Mouse (Mus musculus): Measurements from ENCODE around the gene Noxa1. TPM values are rescaled to one million over a fixed set of nuclear protein-coding genes. Genes with fewer than 3 reads are reported as not detected.

Noxa1 gene
- total and polyA plus RNA-seq, 3 experiments: 5.0 to 6.4 (median 6.3) TPM

DNA sequence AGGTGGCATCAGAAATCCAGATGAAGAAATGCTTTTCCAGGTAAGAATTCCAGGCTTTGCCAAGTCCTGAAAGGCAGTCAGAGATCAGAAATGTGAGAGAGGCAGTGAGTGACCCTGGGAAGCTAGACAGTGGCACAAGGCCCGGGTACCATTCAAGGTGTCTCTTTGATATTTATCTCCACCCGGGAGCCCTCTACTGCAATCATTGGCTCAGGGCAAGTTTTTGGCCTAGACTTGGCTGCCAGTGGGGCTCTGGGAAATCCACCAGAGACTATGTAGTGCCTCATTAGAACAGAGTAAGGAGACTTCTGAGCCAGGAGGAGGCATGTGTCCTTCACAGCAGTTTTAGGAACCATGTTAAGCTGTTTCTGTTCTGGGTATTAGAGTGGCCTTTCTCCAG lies 27.7 kb upstream of the Noxa1 start:
- Histone ChIP-seq H3K9ac (ENCODE audit: insufficient read depth, low read depth) (no peak overlapping the region), H3K27me3 (replicated peaks) (no peaks in the 10 kb centered on the region), H3K27ac (ENCODE audit: insufficient read depth, low read depth) (no peak overlapping the region), H3K9me3 (replicated peaks; ENCODE audit: low read length) (no peaks in the 10 kb centered on the region), H3K36me3 (replicated peaks in 1 of 2; ENCODE audit: control insufficient read depth in 1 of 2, insufficient read depth in 1 of 2, low read length in 1 of 2) (no peaks in the 10 kb centered on the region), H3K4me1 (ENCODE audit: control insufficient read depth in 1 of 2, insufficient read depth in 2 of 2) (peaks cover 3 to 40% of the 10 kb centered on the region in 2 experiments), H3K4me3 (replicated peaks in 1 of 3; ENCODE audit: low read depth in 2 of 3, low read length in 2 of 3, poor library complexity in 1 of 3) (no peak overlapping the region), H3K79me2 (replicated peaks; ENCODE audit: control insufficient read depth, extremely low read depth, insufficient read depth, poor library complexity, severe bottlenecking) (no peaks in the 10 kb centered on the region), H3K4me2 (ENCODE audit: insufficient read depth, low read depth, poor library complexity, severe bottlenecking) (no peak overlapping the region)
- in situ Hi-C loops (cut with MboI; ENCODE audit: low pct_ligation_motif_present, low pct_unique_long_range_greater_than_20kb, low sequenced_read_pairs): no loop called here
- dilution Hi-C loops (cut with MboI; ENCODE audit: extremely low pct_ligation_motif_present, extremely low pct_unique_long_range_greater_than_20kb, low sequenced_read_pairs): no loop called here
- DNase-seq (ENCODE audit: extremely low read depth): no peak
- TF ChIP-seq ZNF384 (IDR thresholded peaks at IDR 0.05; ENCODE audit: low read depth, low read length) (no peak), POLR2AphosphoS2 (IDR thresholded peaks at IDR 0.05; ENCODE audit: low read depth, low read length) (no peak), SMC3 (IDR thresholded peaks at IDR 0.05; ENCODE audit: low read depth, low read length) (no peak), BHLHE40 (IDR thresholded peaks at IDR 0.05; ENCODE audit: low read depth, low read length) (no peak), EP300 (IDR thresholded peaks at IDR 0.05; ENCODE audit: low read length) (no peak), JUN (IDR thresholded peaks at IDR 0.05; ENCODE audit: insufficient read depth, low read depth, low read length) (no peak), NRF1 (IDR thresholded peaks at IDR 0.05; ENCODE audit: low read depth, low read length) (no peak), UBTF (IDR thresholded peaks at IDR 0.05; ENCODE audit: low read depth, low read length) (no peak), CHD1 (IDR thresholded peaks at IDR 0.05; ENCODE audit: low read depth, low read length) (no peak), MAX (IDR thresholded peaks at IDR 0.05; ENCODE audit: low read length) (no peak), E2F4 (IDR thresholded peaks at IDR 0.05; ENCODE audit: insufficient replicate concordance, low read depth, low read length) (no peak), HCFC1 (IDR thresholded peaks at IDR 0.05; ENCODE audit: low read depth, low read length) (no peak), MXI1 (IDR thresholded peaks at IDR 0.05; ENCODE audit: low read depth, low read length) (no peak), MEF2A (IDR thresholded peaks at IDR 0.05; ENCODE audit: borderline replicate concordance, low read depth, low read length) (no peak), MAFK (IDR thresholded peaks at IDR 0.05; ENCODE audit: insufficient replicate concordance, low read length) (no peak), ZMIZ1 (IDR thresholded peaks at IDR 0.05; ENCODE audit: low read depth, low read length) (no peak)

DNA sequence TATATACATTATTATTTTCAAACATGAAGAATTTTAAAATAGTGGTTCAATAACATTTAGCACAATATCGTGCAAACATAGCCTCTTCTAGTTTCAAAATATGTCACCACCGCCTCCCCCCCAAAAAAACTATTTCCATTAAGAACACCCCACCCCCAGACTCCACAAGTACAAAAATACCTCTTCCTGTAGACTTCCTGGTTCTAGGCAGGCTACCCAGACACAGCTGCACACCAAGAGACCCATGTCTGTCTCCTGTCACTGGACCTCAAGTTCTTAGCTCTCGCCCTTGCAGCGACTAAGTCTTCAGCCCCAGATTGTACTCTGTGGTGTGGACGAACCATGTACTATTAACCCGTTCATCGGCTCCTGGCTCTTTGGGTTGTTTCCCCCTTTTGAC lies 26.0 kb upstream of the Noxa1 start:
- Histone ChIP-seq H3K79me2 (replicated peaks; ENCODE audit: control insufficient read depth, extremely low read depth, insufficient read depth, poor library complexity, severe bottlenecking) (no peaks in the 10 kb centered on the region), H3K9me3 (replicated peaks; ENCODE audit: low read length) (no peaks in the 10 kb centered on the region), H3K9ac (ENCODE audit: insufficient read depth, low read depth) (0 out of 2 replicates have a peak overlapping the region, but pooled peaks have one; percentile 14), H3K36me3 (replicated peaks in 1 of 2; ENCODE audit: control insufficient read depth in 1 of 2, insufficient read depth in 1 of 2, low read length in 1 of 2) (no peaks in the 10 kb centered on the region), H3K4me3 (replicated peaks in 1 of 3; ENCODE audit: low read depth in 2 of 3, low read length in 2 of 3, poor library complexity in 1 of 3) (no peak overlapping the region), H3K27ac (ENCODE audit: insufficient read depth, low read depth) (no peak overlapping the region), H3K4me2 (ENCODE audit: insufficient read depth, low read depth, poor library complexity, severe bottlenecking) (no peak overlapping the region), H3K27me3 (replicated peaks) (no peaks in the 10 kb centered on the region), H3K4me1 (ENCODE audit: control insufficient read depth in 1 of 2, insufficient read depth in 2 of 2) (peaks cover 7 to 42% of the 10 kb centered on the region in 2 experiments)
- dilution Hi-C loops (cut with MboI; ENCODE audit: extremely low pct_ligation_motif_present, extremely low pct_unique_long_range_greater_than_20kb, low sequenced_read_pairs): no loop called here
- peak; percentile 60 for DNase-seq (ENCODE audit: extremely low read depth)
- in situ Hi-C loops (cut with MboI; ENCODE audit: low pct_ligation_motif_present, low pct_unique_long_range_greater_than_20kb, low sequenced_read_pairs): no loop called here
- TF ChIP-seq USF2 (conservative IDR thresholded peaks at IDR 0.05; ENCODE audit: low read depth, low read length) (no peak), MAFK (IDR thresholded peaks at IDR 0.05; ENCODE audit: insufficient replicate concordance, low read length) (no peak), MAX (IDR thresholded peaks at IDR 0.05; ENCODE audit: low read length) (no peak), CHD1 (IDR thresholded peaks at IDR 0.05; ENCODE audit: low read depth, low read length) (no peak), EP300 (IDR thresholded peaks at IDR 0.05; ENCODE audit: low read length) (peak; percentile 73; the same call in 1 of the 2 replicates), ZC3H11A (IDR thresholded peaks at IDR 0.05; ENCODE audit: low read depth, low read length) (no peak), TBP (conservative IDR thresholded peaks at IDR 0.05; ENCODE audit: low read depth, low read length) (no peak), BHLHE40 (IDR thresholded peaks at IDR 0.05; ENCODE audit: low read depth, low read length) (no peak; the same call in 1 of the 2 replicates), TCF12 (IDR thresholded peaks at IDR 0.05; ENCODE audit: low read depth, low read length) (peak; percentile 27; the same call in 1 of the 2 replicates), RCOR1 (conservative IDR thresholded peaks at IDR 0.05; ENCODE audit: low read depth, low read length) (no peak), SMC3 (IDR thresholded peaks at IDR 0.05; ENCODE audit: low read depth, low read length) (no peak), JUND (conservative IDR thresholded peaks at IDR 0.05; ENCODE audit: low read depth, low read length) (0 out of 2 replicates have a peak, but pooled peaks have one; percentile 47), NELFE (IDR thresholded peaks at IDR 0.05; ENCODE audit: low read depth, low read length) (no peak), NRF1 (IDR thresholded peaks at IDR 0.05; ENCODE audit: low read depth, low read length) (no peak), CHD2 (IDR thresholded peaks at IDR 0.05; ENCODE audit: low read length) (peak; percentile 59), E2F4 (IDR thresholded peaks at IDR 0.05; ENCODE audit: insufficient replicate concordance, low read depth, low read length) (no peak), KAT2A (IDR thresholded peaks at IDR 0.05; ENCODE audit: insufficient replicate concordance, low read length) (no peak), ZMIZ1 (IDR thresholded peaks at IDR 0.05; ENCODE audit: low read depth, low read length) (no peak), POLR2A (IDR thresholded peaks at IDR 0.05; ENCODE audit: low read depth, low read length) (0 out of 2 replicates have a peak, but pooled peaks have one; percentile 30), POLR2AphosphoS2 (IDR thresholded peaks at IDR 0.05; ENCODE audit: low read depth, low read length) (no peak), JUN (IDR thresholded peaks at IDR 0.05; ENCODE audit: insufficient read depth, low read depth, low read length) (peak; percentile 24; the same call in 1 of the 2 replicates), ELF1 (IDR thresholded peaks at IDR 0.05; ENCODE audit: low read depth, low read length) (peak; percentile 76), SIN3A (IDR thresholded peaks at IDR 0.05; ENCODE audit: low read length) (no peak; the same call in 1 of the 2 replicates), RAD21 (IDR thresholded peaks at IDR 0.05; ENCODE audit: low read depth, low read length) (no peak), ZKSCAN1 (IDR thresholded peaks at IDR 0.05; ENCODE audit: borderline replicate concordance, low read depth, low read length) (no peak), CTCF (conservative IDR thresholded peaks at IDR 0.05 in 1 of 2, IDR thresholded peaks at IDR 0.05 in 1 of 2; ENCODE audit: low read depth in 2 of 2, low read length in 2 of 2) (no peak)

Data from CH12.LX (cell line).